Mouse (Mus musculus): ENCODE results near the gene Uhrf1bp1.

Uhrf1bp1 gene

DNA sequence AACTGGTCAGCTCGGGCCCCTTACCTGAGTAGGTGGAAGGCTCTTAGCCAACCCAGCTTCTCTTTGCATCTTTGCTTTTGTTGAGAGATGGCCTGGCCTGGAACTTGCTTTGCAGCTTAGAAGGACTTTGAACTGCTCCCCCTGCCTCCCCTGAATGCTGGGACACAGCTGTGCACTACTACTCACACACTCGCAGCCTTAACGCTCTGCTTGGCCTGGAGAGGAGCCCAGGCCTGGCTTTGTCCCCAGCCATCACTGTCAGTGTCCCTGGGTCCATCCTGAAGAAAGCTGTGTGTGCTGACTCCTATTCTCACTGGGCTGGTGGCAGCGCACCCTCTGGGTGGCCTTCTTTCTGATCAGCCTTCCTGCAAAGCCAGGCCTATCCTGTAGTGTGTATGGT, 64.4 kb downstream of the Uhrf1bp1 start:
- Histone ChIP-seq H3K36me3 (ENCODE audit: control insufficient read depth, insufficient read depth, low read length, poor library complexity, severe bottlenecking) (no peaks in the 10 kb centered on the region; the same call in 1 of the 2 replicates), H3K27me3 (ENCODE audit: control insufficient read depth, insufficient read depth, low read length, poor library complexity, severe bottlenecking) (no peaks in the 10 kb centered on the region)
- DNase-seq (ENCODE audit: low read depth, low spot score): no peak

GRCm38 (mm10) chr17:27922174-27922712, 66.0 kb downstream of the Uhrf1bp1 start:
- Histone ChIP-seq H3K27me3 (ENCODE audit: control insufficient read depth, insufficient read depth, low read length, poor library complexity, severe bottlenecking) (no peaks in the 10 kb centered on the region), H3K36me3 (ENCODE audit: control insufficient read depth, insufficient read depth, low read length, poor library complexity, severe bottlenecking) (no peaks in the 10 kb centered on the region; the same call in 1 of the 2 replicates)
- DNase-seq (ENCODE audit: low read depth, low spot score): no peak

GRCm38 (mm10) chr17:27925054-27925453, 68.8 kb downstream of the Uhrf1bp1 start:
- no peak for DNase-seq (ENCODE audit: low read depth, low spot score)
- no peaks in the 10 kb centered on the region; the same call in 1 of the 2 replicates for H3K36me3 ChIP-seq (ENCODE audit: control insufficient read depth, insufficient read depth, low read length, poor library complexity, severe bottlenecking)
- no peaks in the 10 kb centered on the region for H3K27me3 ChIP-seq (ENCODE audit: control insufficient read depth, insufficient read depth, low read length, poor library complexity, severe bottlenecking)

DNA sequence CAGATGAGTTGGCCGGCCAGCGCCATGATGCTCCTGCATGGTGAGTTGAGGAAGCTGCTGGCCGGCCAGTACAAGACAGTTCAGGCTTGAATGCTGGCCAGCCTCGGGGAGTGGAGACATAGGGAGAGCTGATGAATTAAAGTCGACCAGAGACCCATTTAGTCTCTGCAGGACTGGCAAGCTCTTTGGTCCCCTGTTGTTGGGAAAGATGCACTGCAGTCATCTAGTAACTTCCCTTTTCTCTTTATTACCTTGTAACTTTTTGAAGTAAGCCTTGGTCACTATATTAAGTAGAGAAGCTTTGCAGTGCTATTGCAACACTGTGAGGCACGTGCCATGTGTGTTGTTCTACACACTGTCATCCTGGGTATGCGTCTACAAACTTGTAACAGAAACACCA, 69.3 kb downstream of the Uhrf1bp1 start:
- DNase-seq (ENCODE audit: low read depth, low spot score): no peak
- no peaks in the 10 kb centered on the region for H3K27me3 ChIP-seq (ENCODE audit: control insufficient read depth, insufficient read depth, low read length, poor library complexity, severe bottlenecking)
- no peaks in the 10 kb centered on the region; the same call in 1 of the 2 replicates for H3K36me3 ChIP-seq (ENCODE audit: control insufficient read depth, insufficient read depth, low read length, poor library complexity, severe bottlenecking)

- Histone ChIP-seq H3K36me3 (ENCODE audit: control insufficient read depth, insufficient read depth, low read length, poor library complexity, severe bottlenecking) (no peaks in the 10 kb centered on the region), H3K27me3 (ENCODE audit: control insufficient read depth, insufficient read depth, low read length, poor library complexity, severe bottlenecking) (no peaks in the 10 kb centered on the region)
- DNase-seq (ENCODE audit: low read depth, low spot score): no peak
These were observed 74.0 kb downstream of the Uhrf1bp1 start for GRCm38 (mm10) chr17:27930291-27930690.

DNA sequence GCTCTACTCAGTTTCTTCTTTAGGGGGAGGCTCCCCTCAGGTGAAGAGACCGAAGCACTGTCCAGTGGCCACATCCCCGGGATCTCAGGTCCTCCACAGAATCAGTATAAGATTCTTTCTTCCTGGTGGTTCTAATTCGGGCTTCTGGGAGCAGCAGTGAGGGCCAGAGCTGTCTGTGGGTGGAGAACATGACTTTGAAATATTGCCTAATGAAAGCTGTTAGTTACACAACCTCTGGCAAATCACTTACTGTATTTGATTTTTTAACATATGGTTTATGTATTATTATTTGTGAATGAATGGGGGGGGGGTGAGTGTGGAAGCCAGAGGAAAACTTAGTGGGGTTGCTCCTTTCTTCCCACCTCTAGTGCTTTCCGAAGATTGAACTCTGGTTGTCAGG, 75.6 kb downstream of the Uhrf1bp1 start:
- no peaks in the 10 kb centered on the region for H3K27me3 ChIP-seq (ENCODE audit: control insufficient read depth, insufficient read depth, low read length, poor library complexity, severe bottlenecking)
- no peaks in the 10 kb centered on the region for H3K36me3 ChIP-seq (ENCODE audit: control insufficient read depth, insufficient read depth, low read length, poor library complexity, severe bottlenecking)
- DNase-seq (ENCODE audit: low read depth, low spot score): no peak

GRCm38 (mm10) chr17:27934136-27934910, 78.1 kb downstream of the Uhrf1bp1 start:
- no peaks in the 10 kb centered on the region for H3K36me3 ChIP-seq (ENCODE audit: control insufficient read depth, insufficient read depth, low read length, poor library complexity, severe bottlenecking)
- DNase-seq (ENCODE audit: low read depth, low spot score): no peak
- H3K27me3 ChIP-seq (ENCODE audit: control insufficient read depth, insufficient read depth, low read length, poor library complexity, severe bottlenecking): no peaks in the 10 kb centered on the region

DNA sequence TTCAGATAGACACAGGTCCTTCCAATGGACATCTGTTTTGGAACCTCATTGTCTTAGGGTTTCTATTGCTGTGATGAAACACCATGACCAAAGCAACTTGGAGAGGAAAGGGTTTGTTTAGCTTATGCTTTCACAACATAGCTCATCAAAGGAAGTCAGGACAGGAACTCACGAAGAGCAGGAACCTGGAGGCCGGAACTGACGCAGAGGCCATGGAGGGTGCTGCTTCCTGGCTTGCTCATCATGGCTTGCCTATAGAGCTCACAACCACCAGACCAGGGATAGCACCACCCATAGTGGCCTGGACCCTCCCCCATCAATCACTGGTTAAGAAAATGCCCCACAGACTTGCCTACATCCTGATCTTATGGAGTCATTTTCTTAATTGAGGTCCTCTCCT, 78.8 kb downstream of the Uhrf1bp1 start:
- Histone ChIP-seq H3K36me3 (ENCODE audit: control insufficient read depth, insufficient read depth, low read length, poor library complexity, severe bottlenecking) (no peaks in the 10 kb centered on the region), H3K27me3 (ENCODE audit: control insufficient read depth, insufficient read depth, low read length, poor library complexity, severe bottlenecking) (no peaks in the 10 kb centered on the region)
- no peak for DNase-seq (ENCODE audit: low read depth, low spot score)

DNA sequence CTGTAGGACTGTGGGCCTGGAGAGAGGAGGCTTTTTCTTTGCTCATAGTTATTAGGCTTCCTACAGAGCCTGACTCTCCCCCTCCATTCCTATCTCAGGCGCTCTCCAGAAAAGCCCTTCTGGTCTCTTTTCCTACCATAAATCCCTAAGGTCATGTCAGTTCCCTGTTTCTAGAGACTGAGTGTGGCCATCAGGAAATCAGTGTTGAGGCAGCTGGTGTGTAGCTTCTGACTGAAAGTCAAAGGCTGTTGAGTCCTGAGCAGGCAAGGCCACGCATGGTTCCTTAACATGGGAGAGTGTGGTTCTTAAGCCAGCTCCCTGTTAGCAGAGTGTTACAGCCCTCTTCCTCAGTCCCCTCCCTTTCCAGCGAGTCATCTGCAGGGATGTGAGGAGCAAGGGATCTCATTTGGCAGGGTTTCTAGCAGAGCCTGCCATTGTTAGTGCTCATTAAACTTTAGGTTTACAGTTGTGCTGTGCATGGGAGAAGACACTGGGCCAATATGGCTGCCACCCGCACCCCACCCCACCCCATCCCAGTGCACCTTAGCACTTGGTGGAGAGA, 80.9 kb downstream of the Uhrf1bp1 start:
- DNase-seq (ENCODE audit: low read depth, low spot score): no peak
- Histone ChIP-seq H3K27me3 (ENCODE audit: control insufficient read depth, insufficient read depth, low read length, poor library complexity, severe bottlenecking) (no peaks in the 10 kb centered on the region), H3K36me3 (ENCODE audit: control insufficient read depth, insufficient read depth, low read length, poor library complexity, severe bottlenecking) (no peaks in the 10 kb centered on the region)

DNA sequence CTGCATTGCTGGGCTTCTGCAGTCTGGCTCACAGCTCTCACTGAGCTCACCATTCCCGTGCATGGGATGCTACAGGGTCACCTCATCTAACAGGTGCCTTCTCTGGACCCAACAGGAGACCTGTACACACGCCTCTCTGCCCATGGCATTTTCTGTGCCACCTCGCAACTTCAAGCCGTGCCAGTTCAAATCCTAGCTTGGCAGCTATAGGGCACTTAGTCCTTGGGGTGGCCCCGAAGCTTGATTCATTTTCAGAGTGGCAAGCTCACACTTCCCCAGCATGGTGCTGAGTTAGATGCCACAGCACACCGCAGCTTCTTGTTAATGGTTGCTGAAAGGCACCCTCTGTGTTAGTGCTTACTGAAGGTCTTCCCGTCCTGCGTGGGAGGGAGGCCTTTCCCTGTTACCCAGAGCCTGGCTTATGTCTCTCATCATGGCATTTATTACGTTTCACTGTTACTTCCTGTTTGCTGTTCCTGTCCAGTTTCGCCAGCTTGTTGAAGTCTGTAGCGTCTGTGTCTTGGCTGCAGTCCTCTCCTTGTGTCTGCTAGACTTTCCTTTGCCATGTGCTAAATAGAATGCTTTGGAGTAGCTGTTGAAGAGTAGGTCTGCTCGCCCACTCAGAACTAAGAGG, 82.0 kb downstream of the Uhrf1bp1 start:
- no peaks in the 10 kb centered on the region for H3K27me3 ChIP-seq (ENCODE audit: control insufficient read depth, insufficient read depth, low read length, poor library complexity, severe bottlenecking)
- no peaks in the 10 kb centered on the region for H3K36me3 ChIP-seq (ENCODE audit: control insufficient read depth, insufficient read depth, low read length, poor library complexity, severe bottlenecking)
- no peak for DNase-seq (ENCODE audit: low read depth, low spot score)

GRCm38 (mm10) chr17:27939028-27939427, 82.8 kb downstream of the Uhrf1bp1 start:
- Histone ChIP-seq H3K36me3 (ENCODE audit: control insufficient read depth, insufficient read depth, low read length, poor library complexity, severe bottlenecking) (no peaks in the 10 kb centered on the region), H3K27me3 (ENCODE audit: control insufficient read depth, insufficient read depth, low read length, poor library complexity, severe bottlenecking) (no peaks in the 10 kb centered on the region)
- DNase-seq (ENCODE audit: low read depth, low spot score): no peak

- Histone ChIP-seq H3K36me3 (ENCODE audit: control insufficient read depth, insufficient read depth, low read length, poor library complexity, severe bottlenecking) (no peaks in the 10 kb centered on the region), H3K27me3 (ENCODE audit: control insufficient read depth, insufficient read depth, low read length, poor library complexity, severe bottlenecking) (no peaks in the 10 kb centered on the region)
- DNase-seq (ENCODE audit: low read depth, low spot score): no peak
These were observed 84.1 kb downstream of the Uhrf1bp1 start for GRCm38 (mm10) chr17:27940352-27940751.

DNA sequence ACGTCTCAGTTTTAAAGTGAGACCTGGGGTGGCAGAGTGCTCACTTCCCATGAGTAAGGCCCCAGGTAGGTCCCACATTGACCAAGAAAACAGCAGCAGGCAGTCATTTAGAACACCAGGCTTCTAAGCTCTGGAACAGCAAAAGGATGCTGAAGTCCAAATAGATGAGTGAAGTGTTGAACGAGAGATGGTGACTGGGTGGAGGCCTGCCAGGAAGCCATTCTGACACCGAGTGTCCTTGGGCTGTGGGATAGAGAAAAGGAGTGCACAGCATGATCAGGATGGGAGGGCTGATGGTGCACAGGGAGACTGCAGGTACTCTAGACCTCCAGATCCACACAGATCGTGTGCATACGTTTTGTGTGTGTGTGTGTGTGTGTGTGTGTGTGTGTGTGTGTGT, 84.9 kb downstream of the Uhrf1bp1 start:
- Histone ChIP-seq H3K27me3 (ENCODE audit: control insufficient read depth, insufficient read depth, low read length, poor library complexity, severe bottlenecking) (no peaks in the 10 kb centered on the region), H3K36me3 (ENCODE audit: control insufficient read depth, insufficient read depth, low read length, poor library complexity, severe bottlenecking) (no peaks in the 10 kb centered on the region)
- no peak for DNase-seq (ENCODE audit: low read depth, low spot score)

- Histone ChIP-seq H3K36me3 (ENCODE audit: control insufficient read depth, insufficient read depth, low read length, poor library complexity, severe bottlenecking) (no peaks in the 10 kb centered on the region), H3K27me3 (ENCODE audit: control insufficient read depth, insufficient read depth, low read length, poor library complexity, severe bottlenecking) (no peaks in the 10 kb centered on the region)
- DNase-seq (ENCODE audit: low read depth, low spot score): no peak
These were observed 85.5 kb downstream of the Uhrf1bp1 start for GRCm38 (mm10) chr17:27941698-27942097.

DNA sequence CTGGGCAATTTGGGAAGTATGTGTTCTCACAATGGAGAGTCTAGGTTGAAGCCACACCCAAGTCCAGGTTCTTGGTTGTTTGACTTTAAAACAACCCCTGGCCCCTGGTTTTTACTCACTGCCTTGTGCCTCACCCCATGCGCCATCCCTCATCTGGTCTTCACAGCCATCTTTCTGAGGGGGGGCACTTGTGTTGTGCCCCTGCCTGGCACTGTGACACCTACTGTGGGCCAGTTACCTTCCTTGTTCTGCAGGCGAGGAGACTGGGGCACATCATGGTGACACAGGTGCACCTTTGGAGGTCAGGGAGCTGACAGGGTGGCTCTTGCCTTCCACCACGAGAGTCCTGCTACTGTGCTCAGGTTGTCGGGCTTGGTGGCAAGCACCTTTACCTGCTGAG, 85.9 kb downstream of the Uhrf1bp1 start:
- H3K36me3 ChIP-seq (ENCODE audit: control insufficient read depth, insufficient read depth, low read length, poor library complexity, severe bottlenecking): no peaks in the 10 kb centered on the region

More for the DNA sequence above, 85.9 kb downstream of the Uhrf1bp1 start:
- H3K27me3 ChIP-seq (ENCODE audit: control insufficient read depth, insufficient read depth, low read length, poor library complexity, severe bottlenecking): no peaks in the 10 kb centered on the region
- DNase-seq (ENCODE audit: low read depth, low spot score): no peak

All from splenic B cell, adult 2 months (primary cell).